Mouse (Mus musculus): ENCODE results near the gene Soga1.

The Soga1 gene

GRCm38 (mm10) chr2:157041421-157041820 lies 37.6 kb downstream of the Soga1 start:
- DNase-seq (ENCODE audit: low read depth in 2 of 2, low spot score in 2 of 2) = no peak

- DNase-seq (ENCODE audit: low read depth in 2 of 2, low spot score in 2 of 2) = no peak
Measured at GRCm38 (mm10) chr2:157040649-157041046, 38.4 kb downstream of the Soga1 start.

GRCm38 (mm10) chr2:157039900-157040648 lies 39.0 kb downstream of the Soga1 start:
- DNase-seq (ENCODE audit: low read depth in 2 of 2, low spot score in 2 of 2) = no peak

- DNase-seq (ENCODE audit: low read depth in 2 of 2, low spot score in 2 of 2) = no peak
Measured at GRCm38 (mm10) chr2:157037303-157037702, 41.8 kb downstream of the Soga1 start.

- DNase-seq (ENCODE audit: low read depth in 2 of 2, low spot score in 2 of 2) = no peak
Measured at GRCm38 (mm10) chr2:157036400-157036799, 42.7 kb downstream of the Soga1 start.

- no peak for DNase-seq (ENCODE audit: low read depth in 2 of 2, low spot score in 2 of 2)
Measured at GRCm38 (mm10) chr2:157035371-157035770, 43.7 kb downstream of the Soga1 start.

GRCm38 (mm10) chr2:157030804-157031203 lies 48.2 kb downstream of the Soga1 start:
- DNase-seq (ENCODE audit: low read depth in 2 of 2, low spot score in 2 of 2) = peak; percentile 73 to 80

- DNase-seq (ENCODE audit: low read depth in 2 of 2, low spot score in 2 of 2) = no peak
Measured at GRCm38 (mm10) chr2:157028261-157028660, 50.8 kb downstream of the Soga1 start.

GRCm38 (mm10) chr2:157027106-157028008 lies 51.7 kb downstream of the Soga1 start:
- DNase-seq (ENCODE audit: low read depth in 2 of 2, low spot score in 2 of 2) = no peak

- no peak for DNase-seq (ENCODE audit: low read depth in 2 of 2, low spot score in 2 of 2)
Measured at GRCm38 (mm10) chr2:157021156-157021555, 57.9 kb downstream of the Soga1 start.

GRCm38 (mm10) chr2:157019228-157019627 lies 59.8 kb downstream of the Soga1 start:
- no peak for DNase-seq (ENCODE audit: low read depth in 2 of 2, low spot score in 2 of 2)

GRCm38 (mm10) chr2:157016529-157017270 lies 62.4 kb downstream of the Soga1 start:
- no peak for DNase-seq (ENCODE audit: low read depth in 2 of 2, low spot score in 2 of 2)

GRCm38 (mm10) chr2:157012341-157012740 lies 66.7 kb downstream of the Soga1 start:
- no peak for DNase-seq (ENCODE audit: low read depth in 2 of 2, low spot score in 2 of 2)

- no peak for DNase-seq (ENCODE audit: low read depth in 2 of 2, low spot score in 2 of 2)
Measured at GRCm38 (mm10) chr2:157010634-157011310, 68.3 kb downstream of the Soga1 start.

GRCm38 (mm10) chr2:157010121-157010520 lies 68.9 kb downstream of the Soga1 start:
- DNase-seq (ENCODE audit: low read depth in 2 of 2, low spot score in 2 of 2) = no peak

- no peak for DNase-seq (ENCODE audit: low read depth in 2 of 2, low spot score in 2 of 2)
Measured at GRCm38 (mm10) chr2:157008509-157008908, 70.5 kb downstream of the Soga1 start.

GRCm38 (mm10) chr2:157007234-157007596 lies 71.8 kb downstream of the Soga1 start:
- DNase-seq (ENCODE audit: low read depth in 2 of 2, low spot score in 2 of 2) = no peak

GRCm38 (mm10) chr2:157006511-157007233 lies 72.4 kb downstream of the Soga1 start, which contains the start of gene Dsn1:
Gene Dsn1, minus strand, starts transcription at chr2:157007154.
- peak; percentile 81 to 84 for DNase-seq (ENCODE audit: low read depth in 2 of 2, low spot score in 2 of 2)

GRCm38 (mm10) chr2:157002321-157002720 lies 76.7 kb downstream of the Soga1 start:
- no peak for DNase-seq (ENCODE audit: low read depth in 2 of 2, low spot score in 2 of 2)

GRCm38 (mm10) chr2:156998263-156998662 lies 80.8 kb downstream of the Soga1 start:
- no peak for DNase-seq (ENCODE audit: low read depth in 2 of 2, low spot score in 2 of 2)
